Mouse (Mus musculus) testis, adult 2 months (tissue): Measurements from ENCODE around the gene Gm10260. TPM values are rescaled to one million over a fixed set of nuclear protein-coding genes. Genes with fewer than 3 reads are reported as not detected.

Experiments used
- H3K27ac ChIP-seq: fragments of 200-500 bp; 2 replicates; pipeline ENCODE4 v1.5.1; 2012; ENCODE audit warnings: low read depth, low read length; ENCODE audit not compliant: control insufficient read depth, insufficient read depth
- H3K27me3 ChIP-seq: fragments of 200-500 bp; 2 replicates; pipeline ENCODE4 v1.6.1; 2012; ENCODE audit warnings: mild to moderate bottlenecking, low read length, moderate library complexity; ENCODE audit not compliant: control insufficient read depth, insufficient read depth
- H3K36me3 ChIP-seq: fragments of 200-500 bp; 2 replicates; pipeline ENCODE4 v1.6.1; 2012; ENCODE audit warnings: mild to moderate bottlenecking, low read length; ENCODE audit not compliant: control insufficient read depth, insufficient read depth
- H3K4me1 ChIP-seq: fragments of 200-500 bp; 2 replicates; pipeline ENCODE4 v1.6.1; 2012; ENCODE audit warnings: low read length; ENCODE audit not compliant: control insufficient read depth, insufficient read depth
- H3K4me3 ChIP-seq: fragments of 200-500 bp; 2 replicates; pipeline ENCODE4 v1.5.1; 2012; ENCODE audit warnings: low read depth, mild to moderate bottlenecking, low read length, moderate library complexity, mixed read lengths; ENCODE audit not compliant: control insufficient read depth
- CTCF ChIP-seq: fragments of 200-500 bp; IDR thresholded peaks from 2 replicates; pipeline ENCODE4 v1.5.1; 2012; ENCODE audit warnings: low read depth, mild to moderate bottlenecking, inconsistent platforms, low read length, moderate library complexity; ENCODE audit not compliant: control insufficient read depth, insufficient read depth, insufficient replicate concordance
- POLR2A ChIP-seq: fragments of 200-500 bp; IDR thresholded peaks from 2 replicates; pipeline ENCODE4 v1.6.1; 2012; ENCODE audit warnings: low read depth, mild to moderate bottlenecking, inconsistent platforms, low read length, moderate library complexity; ENCODE audit not compliant: control insufficient read depth
- polyA plus RNA-seq: library from polyadenylated mRNA; depleted of rRNA; stranded (reverse); fragments of >200 nt; gene quantifications from 2 replicates; pipeline ENCODE4 v1.2.3, GENCODE M21; 2012; rRNA removed

Gm10260 gene
- 1.1 and 2.7 TPM in 2 replicates for polyA plus RNA-seq

- Histone ChIP-seq H3K36me3 (no peaks in the 10 kb centered on the region), H3K4me1 (no peaks in the 10 kb centered on the region), H3K4me3 (no peak within 1 kb of the TSS), H3K27me3 (no peaks in the 10 kb centered on the region), H3K27ac (no peak within 1 kb of the TSS)
- no peak for TF ChIP-seq CTCF
- no peak for TF ChIP-seq POLR2A
These were observed at the start of gene Gm10260 for GRCm38 (mm10) chr13:97760532-97760931. Gene Gm10260 (minus strand): TSS chr13:97760632.

DNA sequence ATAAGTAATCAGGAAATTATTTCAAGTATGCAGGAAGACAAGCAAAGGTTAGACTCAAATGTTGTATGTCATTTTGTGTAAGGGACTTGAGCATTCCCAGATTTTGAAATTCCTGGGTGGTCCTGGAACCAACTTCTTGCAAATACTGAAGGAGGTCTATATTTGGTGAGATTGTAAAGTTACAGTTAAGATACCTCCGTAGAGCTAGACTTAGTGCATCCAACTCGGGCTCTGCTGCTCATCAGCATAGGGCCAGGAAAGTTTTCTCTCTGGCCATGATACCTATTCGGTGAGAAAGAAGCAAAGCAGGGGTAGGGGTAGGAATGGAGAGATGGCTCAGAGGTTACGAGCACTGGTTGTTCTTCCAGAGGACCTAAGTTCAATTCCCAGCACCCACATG is 49.4 kb upstream of the Gm10260 start:
- H3K27ac ChIP-seq, result no peak overlapping the region
- H3K27me3 ChIP-seq, result no peaks in the 10 kb centered on the region
- H3K4me1 ChIP-seq, result no peaks in the 10 kb centered on the region
- TF ChIP-seq CTCF, result no peak
- no peak for TF ChIP-seq POLR2A
- no peak overlapping the region for H3K4me3 ChIP-seq
- no peaks in the 10 kb centered on the region for H3K36me3 ChIP-seq

DNA sequence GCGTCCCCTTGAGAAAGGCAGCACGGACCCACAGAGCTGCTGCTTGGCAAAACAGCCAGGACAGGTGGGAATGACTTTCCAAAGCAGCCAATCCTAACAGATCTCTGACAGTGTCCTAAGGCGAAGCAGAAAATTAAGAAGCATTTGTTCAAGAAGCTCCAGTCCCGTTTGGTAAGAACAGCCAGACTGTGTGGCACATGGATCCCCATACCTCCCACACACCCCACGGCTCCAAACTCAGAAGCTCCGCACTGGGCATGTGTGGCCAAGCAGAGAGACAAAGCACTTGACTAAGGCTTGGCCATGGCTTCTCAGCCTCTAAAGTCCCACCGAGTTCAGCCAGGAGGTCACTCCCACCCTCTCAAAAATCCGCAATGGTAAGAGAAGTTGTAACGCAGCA is 45.5 kb upstream of the Gm10260 start:
- Histone ChIP-seq H3K27ac (no peak overlapping the region), H3K27me3 (no peaks in the 10 kb centered on the region), H3K4me3 (no peak overlapping the region), H3K36me3 (no peaks in the 10 kb centered on the region), H3K4me1 (no peaks in the 10 kb centered on the region)
- TF ChIP-seq POLR2A, result no peak
- TF ChIP-seq CTCF, result no peak

- Histone ChIP-seq H3K27ac (no peak overlapping the region), H3K27me3 (no peaks in the 10 kb centered on the region), H3K36me3 (no peaks in the 10 kb centered on the region), H3K4me1 (no peaks in the 10 kb centered on the region), H3K4me3 (no peak overlapping the region)
- TF ChIP-seq CTCF, result no peak
- TF ChIP-seq POLR2A, result no peak
These were observed 42.0 kb upstream of the Gm10260 start for GRCm38 (mm10) chr13:97802386-97802785.

- TF ChIP-seq POLR2A, result no peak
- no peak overlapping the region for H3K27ac ChIP-seq
- no peaks in the 10 kb centered on the region for H3K27me3 ChIP-seq
- H3K36me3 ChIP-seq, result no peaks in the 10 kb centered on the region
- no peaks in the 10 kb centered on the region for H3K4me1 ChIP-seq
- no peak overlapping the region for H3K4me3 ChIP-seq
These were observed 37.0 kb upstream of the Gm10260 start for GRCm38 (mm10) chr13:97797462-97797861.

DNA sequence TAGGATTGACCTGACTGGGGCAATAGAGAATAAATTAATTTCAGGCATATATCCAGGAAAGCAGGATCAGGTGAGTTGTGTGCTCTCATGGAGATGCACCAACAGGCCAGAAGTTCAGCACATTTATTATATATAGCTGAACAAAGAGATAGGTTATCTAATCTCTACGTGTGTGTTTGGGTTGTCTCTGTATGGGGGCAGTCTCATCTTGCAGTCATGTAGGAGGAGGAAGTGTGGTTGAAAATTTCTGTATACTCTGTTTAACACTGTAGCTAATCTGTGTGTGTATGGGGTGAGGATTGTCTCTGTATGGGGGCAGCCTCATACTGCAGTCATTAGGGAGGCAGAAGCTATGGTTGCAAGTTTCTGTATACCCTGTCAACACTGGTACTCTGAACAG is 34.3 kb upstream of the Gm10260 start:
- no peaks in the 10 kb centered on the region for H3K4me1 ChIP-seq
- no peak for TF ChIP-seq POLR2A
- TF ChIP-seq CTCF, result no peak
- no peak overlapping the region for H3K27ac ChIP-seq
- no peaks in the 10 kb centered on the region for H3K36me3 ChIP-seq
- no peaks in the 10 kb centered on the region for H3K27me3 ChIP-seq
- no peak overlapping the region for H3K4me3 ChIP-seq

- TF ChIP-seq POLR2A (no peak), CTCF (no peak)
- H3K27me3 ChIP-seq, result no peaks in the 10 kb centered on the region
- no peak overlapping the region for H3K27ac ChIP-seq
- H3K36me3 ChIP-seq, result no peaks in the 10 kb centered on the region
- no peak overlapping the region for H3K4me3 ChIP-seq
- no peaks in the 10 kb centered on the region for H3K4me1 ChIP-seq
These were observed 33.5 kb upstream of the Gm10260 start for GRCm38 (mm10) chr13:97793932-97794331.

DNA sequence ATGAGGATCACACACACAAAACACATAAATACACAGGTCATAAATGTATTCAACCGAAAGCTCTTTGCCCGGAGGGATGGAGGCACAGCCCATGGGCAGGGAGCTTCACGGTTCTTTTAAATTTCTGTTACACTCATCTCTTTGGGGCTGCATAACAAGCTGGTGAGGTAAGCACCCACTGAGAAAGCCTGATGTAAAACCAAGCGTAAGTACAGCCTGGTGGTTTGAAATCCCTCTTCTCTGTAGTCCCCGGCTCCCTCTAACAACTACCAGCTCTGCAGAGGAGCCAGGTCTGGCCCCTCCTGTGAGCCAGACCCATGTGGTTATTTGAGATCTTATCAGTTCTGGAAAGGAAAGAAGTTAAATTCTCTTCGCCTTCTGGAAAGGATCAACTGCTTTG is 31.2 kb upstream of the Gm10260 start:
- no peaks in the 10 kb centered on the region for H3K27me3 ChIP-seq
- TF ChIP-seq POLR2A (no peak), CTCF (no peak)
- H3K27ac ChIP-seq, result no peak overlapping the region
- H3K4me3 ChIP-seq, result no peak overlapping the region
- no peaks in the 10 kb centered on the region for H3K4me1 ChIP-seq
- no peaks in the 10 kb centered on the region for H3K36me3 ChIP-seq
